Mouse (Mus musculus): ENCODE results near the gene Rnf214. TPM values are rescaled to one million over a fixed set of nuclear protein-coding genes. Genes with fewer than 3 reads are reported as not detected.

Gene Rnf214
- total and polyA plus RNA-seq, 2 experiments from 2014 or later = 62.9 to 73.5 TPM

DNA sequence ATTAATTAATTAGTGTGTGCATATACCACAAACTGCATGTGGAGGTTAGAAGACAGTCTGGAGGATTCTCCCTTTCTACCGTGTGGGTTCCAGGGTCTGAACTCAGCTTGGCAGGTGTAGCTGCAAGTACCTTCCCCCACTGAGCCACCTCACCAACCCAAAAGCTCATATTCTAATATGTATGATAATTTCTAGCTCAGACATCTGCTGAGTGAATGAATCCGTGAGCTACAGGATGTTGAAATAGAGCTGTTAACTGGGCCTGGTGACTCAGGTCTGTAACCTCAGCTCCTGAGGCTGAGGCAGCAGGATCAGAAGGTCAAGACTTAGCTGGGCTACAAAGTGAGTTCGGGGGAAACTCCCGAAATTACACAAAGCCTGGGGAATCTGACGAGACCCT lies 63.7 kb downstream of the Rnf214 start:
- no peak for ATAC-seq
- Histone ChIP-seq H3K9me3 (ENCODE audit: low read length) (no peaks in the 10 kb centered on the region), H3K4me1 (ENCODE audit: insufficient read depth) (peaks cover 29% of the 10 kb centered on the region), H3K9ac (no peak overlapping the region), H3K4me3 (ENCODE audit: low read depth, low read length) (no peak overlapping the region), H3K27ac (ENCODE audit: low read depth, low read length) (no peak overlapping the region), H3K36me3 (ENCODE audit: insufficient read depth) (no peaks in the 10 kb centered on the region), H3K27me3 (ENCODE audit: insufficient read depth, low read length) (no peaks in the 10 kb centered on the region), H3K4me2 (ENCODE audit: low read depth) (no peak overlapping the region)
- 71% methylated on average over 5 of the region's 5 CpGs for WGBS
- no peak for DNase-seq
- no peak for TF ChIP-seq CTCF (IDR thresholded peaks at IDR 0.05; ENCODE audit: low read depth)

- no peak overlapping the region for H3K27ac ChIP-seq (ENCODE audit: low read depth, low read length)
- DNase-seq (no peak), ATAC-seq (no peak)
- no peak overlapping the region for H3K9ac ChIP-seq
- WGBS = 78% methylated on average over 6 of the region's 6 CpGs
- 0 out of 2 replicates have a peak overlapping the region, but pooled peaks have one; percentile 92 for H3K4me2 ChIP-seq (ENCODE audit: low read depth)
- no peaks in the 10 kb centered on the region for H3K36me3 ChIP-seq (ENCODE audit: insufficient read depth)
- peaks cover 29% of the 10 kb centered on the region for H3K4me1 ChIP-seq (ENCODE audit: insufficient read depth)
- no peak overlapping the region for H3K4me3 ChIP-seq (ENCODE audit: low read depth, low read length)
- no peaks in the 10 kb centered on the region for H3K9me3 ChIP-seq (ENCODE audit: low read length)
- H3K27me3 ChIP-seq (ENCODE audit: insufficient read depth, low read length) = no peaks in the 10 kb centered on the region
- TF ChIP-seq CTCF (IDR thresholded peaks at IDR 0.05; ENCODE audit: low read depth) = no peak
Measured at GRCm38 (mm10) chr9:45841458-45841857, 65.3 kb downstream of the Rnf214 start.

GRCm38 (mm10) chr9:45840331-45840730 lies 66.4 kb downstream of the Rnf214 start:
- H3K27ac ChIP-seq (ENCODE audit: low read depth, low read length) = no peak overlapping the region
- 70% methylated on average over 5 of the region's 5 CpGs for WGBS
- no peaks in the 10 kb centered on the region for H3K36me3 ChIP-seq (ENCODE audit: insufficient read depth)
- no peaks in the 10 kb centered on the region for H3K27me3 ChIP-seq (ENCODE audit: insufficient read depth, low read length)
- H3K9ac ChIP-seq = peak overlapping the region; percentile 91; the same call in 1 of the 2 replicates
- no peak for TF ChIP-seq CTCF (IDR thresholded peaks at IDR 0.05; ENCODE audit: low read depth)
- DNase-seq (no peak), ATAC-seq (no peak)
- H3K4me3 ChIP-seq (ENCODE audit: low read depth, low read length) = peak overlapping the region; percentile 90
- peaks cover 29% of the 10 kb centered on the region for H3K4me1 ChIP-seq (ENCODE audit: insufficient read depth)
- no peaks in the 10 kb centered on the region for H3K9me3 ChIP-seq (ENCODE audit: low read length)
- peak overlapping the region; percentile 92 for H3K4me2 ChIP-seq (ENCODE audit: low read depth)

GRCm38 (mm10) chr9:45839982-45840300 lies 66.8 kb downstream of the Rnf214 start:
- DNase-seq (no peak), ATAC-seq (no peak)
- Histone ChIP-seq H3K9me3 (ENCODE audit: low read length) (no peaks in the 10 kb centered on the region), H3K4me3 (ENCODE audit: low read depth, low read length) (peak overlapping the region; percentile 90), H3K36me3 (ENCODE audit: insufficient read depth) (no peaks in the 10 kb centered on the region), H3K4me1 (ENCODE audit: insufficient read depth) (peaks cover 29% of the 10 kb centered on the region), H3K4me2 (ENCODE audit: low read depth) (peak overlapping the region; percentile 92), H3K9ac (peak overlapping the region; percentile 91), H3K27ac (ENCODE audit: low read depth, low read length) (no peak overlapping the region), H3K27me3 (ENCODE audit: insufficient read depth, low read length) (no peaks in the 10 kb centered on the region)
- 76% methylated on average over 7 of the region's 7 CpGs for WGBS
- TF ChIP-seq CTCF (IDR thresholded peaks at IDR 0.05; ENCODE audit: low read depth) = no peak

DNA sequence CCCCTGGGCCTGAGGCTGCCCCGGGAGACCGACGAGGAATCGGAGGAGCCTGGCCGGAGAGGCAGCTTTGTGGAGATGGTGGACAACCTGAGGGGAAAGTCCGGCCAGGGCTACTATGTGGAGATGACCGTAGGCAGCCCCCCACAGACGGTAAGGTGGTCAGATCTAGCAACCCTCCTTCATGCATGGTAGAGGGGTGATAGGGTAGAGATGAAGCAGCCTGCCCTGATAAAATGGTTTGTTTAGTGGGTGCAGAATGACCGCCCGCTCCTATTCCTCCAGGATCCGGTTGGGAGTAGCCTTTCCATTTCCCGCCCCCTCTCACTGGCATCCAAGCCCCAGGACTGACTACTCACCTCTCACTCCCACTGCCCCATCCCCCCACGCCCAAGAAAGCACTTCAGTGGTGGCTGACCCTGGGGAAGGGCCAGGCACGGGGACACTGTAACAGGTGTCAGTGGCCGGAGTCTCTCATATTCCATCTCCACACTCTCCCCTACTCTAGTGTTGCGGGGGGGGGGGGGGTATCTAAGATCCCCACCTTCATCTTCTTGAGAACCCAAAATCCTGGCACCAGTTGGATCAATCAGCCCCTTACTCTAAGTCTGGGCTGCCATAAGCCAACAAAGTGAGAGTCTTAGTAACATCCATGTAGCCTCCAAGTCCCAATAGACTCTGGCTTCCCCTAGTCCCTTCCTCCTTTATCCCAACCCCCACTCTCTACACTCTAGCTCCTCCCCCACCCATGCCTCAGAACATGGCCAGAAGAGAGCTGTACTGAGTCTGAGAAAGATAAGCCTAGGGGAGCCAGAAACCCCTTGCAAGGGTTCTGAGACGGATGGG lies 67.4 kb downstream of the Rnf214 start:
- H3K4me2 ChIP-seq (ENCODE audit: low read depth) = peak overlapping the region; percentile 92
- peak overlapping the region; percentile 91 for H3K9ac ChIP-seq
- no peak for ATAC-seq
- H3K27me3 ChIP-seq (ENCODE audit: insufficient read depth, low read length) = no peaks in the 10 kb centered on the region
- peaks cover 29% of the 10 kb centered on the region for H3K4me1 ChIP-seq (ENCODE audit: insufficient read depth)
- no peaks in the 10 kb centered on the region for H3K36me3 ChIP-seq (ENCODE audit: insufficient read depth)
- TF ChIP-seq CTCF (IDR thresholded peaks at IDR 0.05; ENCODE audit: low read depth) = no peak
- H3K27ac ChIP-seq (ENCODE audit: low read depth, low read length) = peak overlapping the region; percentile 85; the same call in 1 of the 2 replicates
- WGBS = 10% methylated on average over 17 of the region's 17 CpGs
- DNase-seq = no peak
- H3K4me3 ChIP-seq (ENCODE audit: low read depth, low read length) = peak overlapping the region; percentile 90
- H3K9me3 ChIP-seq (ENCODE audit: low read length) = no peaks in the 10 kb centered on the region

- Histone ChIP-seq H3K27ac (ENCODE audit: low read depth, low read length) (peak within 1 kb of the TSS; percentile 85), H3K4me1 (ENCODE audit: insufficient read depth) (peaks cover 29% of the 10 kb centered on the region), H3K4me2 (ENCODE audit: low read depth) (peak within 1 kb of the TSS; percentile 92), H3K9ac (peak within 1 kb of the TSS; percentile 91), H3K27me3 (ENCODE audit: insufficient read depth, low read length) (no peaks in the 10 kb centered on the region), H3K36me3 (ENCODE audit: insufficient read depth) (no peaks in the 10 kb centered on the region), H3K4me3 (ENCODE audit: low read depth, low read length) (peak within 1 kb of the TSS; percentile 90), H3K9me3 (ENCODE audit: low read length) (no peaks in the 10 kb centered on the region)
- DNase-seq (peak; percentile 95), ATAC-seq (peak; percentile 95)
- under 1% methylated on average over 40 of the region's 40 CpGs for WGBS
- peak; percentile 69 for TF ChIP-seq CTCF (IDR thresholded peaks at IDR 0.05; ENCODE audit: low read depth)
Measured at GRCm38 (mm10) chr9:45838434-45839138, 68.1 kb downstream of the Rnf214 start, which contains the start of gene Bace1. Gene Bace1 (plus strand): TSS chr9:45838580.

DNA sequence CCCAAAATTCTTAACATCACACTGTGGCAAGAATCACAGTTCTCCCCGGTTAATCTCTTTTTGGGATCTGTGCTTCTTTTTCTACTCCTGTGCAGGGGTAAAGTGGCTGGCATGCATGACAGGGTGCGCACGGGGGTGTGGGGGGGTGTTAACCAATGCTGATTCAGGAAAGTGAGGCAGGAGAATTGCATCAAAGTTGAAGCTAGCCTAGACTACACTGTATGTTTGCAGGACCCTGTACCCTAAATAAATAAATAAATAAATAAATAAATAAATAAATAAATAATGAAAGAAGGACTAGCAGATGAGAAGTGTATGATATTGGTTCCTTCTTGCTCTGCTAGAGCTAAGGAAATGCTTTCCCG lies 68.7 kb downstream of the Rnf214 start:
- no peaks in the 10 kb centered on the region for H3K36me3 ChIP-seq (ENCODE audit: insufficient read depth)
- peak overlapping the region; percentile 92 for H3K4me2 ChIP-seq (ENCODE audit: low read depth)
- no peak for TF ChIP-seq CTCF (IDR thresholded peaks at IDR 0.05; ENCODE audit: low read depth)
- ATAC-seq (peak; percentile 28; the same call in 1 of the 2 replicates), DNase-seq (no peak)
- H3K27me3 ChIP-seq (ENCODE audit: insufficient read depth, low read length) = no peaks in the 10 kb centered on the region
- peak overlapping the region; percentile 91; the same call in 1 of the 2 replicates for H3K9ac ChIP-seq
- H3K27ac ChIP-seq (ENCODE audit: low read depth, low read length) = no peak overlapping the region
- 26% methylated on average over 4 of the region's 4 CpGs for WGBS
- H3K9me3 ChIP-seq (ENCODE audit: low read length) = no peaks in the 10 kb centered on the region
- peaks cover 29% of the 10 kb centered on the region for H3K4me1 ChIP-seq (ENCODE audit: insufficient read depth)
- H3K4me3 ChIP-seq (ENCODE audit: low read depth, low read length) = peak overlapping the region; percentile 90

All from forebrain, postnatal 0 days (tissue).